Mouse (Mus musculus) liver, embryonic 15.5 days (tissue): ENCODE results near the gene Smoc2. TPM values are rescaled to one million over a fixed set of nuclear protein-coding genes. Genes with fewer than 3 reads are reported as not detected.
A peak's percentile ranks its signal among the peaks of the same experiment; 100 is the strongest.

ENCODE experiments used
- ATAC-seq: fragments of 200-750 bp; cut with Nextera tagmentation; 2 replicates; pipeline ENCODE4 v1.8.0; 2017; ENCODE audit warnings: moderate number of reproducible peaks, mild to moderate bottlenecking, moderate library complexity; ENCODE audit not compliant: insufficient read depth
- H3K27ac ChIP-seq: fragments of 300-500 bp; sonication (generic); replicated peaks from 2 replicates; pipeline ENCODE4 v1.5.1; 2015; ENCODE audit warnings: mild to moderate bottlenecking, inconsistent platforms
- H3K27me3 ChIP-seq: fragments of 300-500 bp; sonication (generic); 2 replicates; pipeline ENCODE4 v1.6.1; 2015; ENCODE audit warnings: mild to moderate bottlenecking, inconsistent platforms
- H3K36me3 ChIP-seq: fragments of 300-500 bp; sonication (generic); replicated peaks from 2 replicates; pipeline ENCODE4 v1.6.1; 2015; ENCODE audit warnings: moderate library complexity, mild to moderate bottlenecking, inconsistent platforms
- H3K4me1 ChIP-seq: fragments of 300-500 bp; sonication (generic); replicated peaks from 2 replicates; pipeline ENCODE4 v1.6.1; 2015; ENCODE audit warnings: inconsistent platforms
- H3K4me2 ChIP-seq: fragments of 300-500 bp; sonication (generic); 2 replicates; pipeline ENCODE4 v1.6.1; 2015; ENCODE audit warnings: moderate library complexity, mild to moderate bottlenecking, inconsistent platforms
- H3K4me3 ChIP-seq: fragments of 300-500 bp; sonication (generic); replicated peaks from 2 replicates; pipeline ENCODE4 v1.5.1; 2015; ENCODE audit warnings: mild to moderate bottlenecking, inconsistent platforms
- H3K9ac ChIP-seq: fragments of 300-500 bp; sonication (generic); 2 replicates; pipeline ENCODE4 v1.6.1; 2015; ENCODE audit warnings: moderate library complexity, mild to moderate bottlenecking, inconsistent platforms
- H3K9me3 ChIP-seq: fragments of 300-500 bp; sonication (generic); replicated peaks from 2 replicates; pipeline ENCODE4 v1.6.1; 2016; ENCODE audit warnings: inconsistent platforms
- WGBS: fragments of 180-500 bp; shearing (Covaris S2); methylation state at CpG from one replicate; pipeline ENCODE4 v1.1.7; 2015; ENCODE audit warnings: mixed read lengths; ENCODE audit not compliant: insufficient replicate concordance; 5-methylcytosine and 5-hydroxymethylcytosine counted together
- polyA plus RNA-seq: library from polyadenylated mRNA; unstranded; fragments of >200 nt; fragmentation: Nextera tagmentation; extraction: Ambion mirVana; gene quantifications from 2 replicates; pipeline ENCODE4 v1.2.1, GENCODE M21; 2015

Smoc2 gene
- polyA plus RNA-seq, 1 experiment from 2014 or later: 5.8 TPM

DNA sequence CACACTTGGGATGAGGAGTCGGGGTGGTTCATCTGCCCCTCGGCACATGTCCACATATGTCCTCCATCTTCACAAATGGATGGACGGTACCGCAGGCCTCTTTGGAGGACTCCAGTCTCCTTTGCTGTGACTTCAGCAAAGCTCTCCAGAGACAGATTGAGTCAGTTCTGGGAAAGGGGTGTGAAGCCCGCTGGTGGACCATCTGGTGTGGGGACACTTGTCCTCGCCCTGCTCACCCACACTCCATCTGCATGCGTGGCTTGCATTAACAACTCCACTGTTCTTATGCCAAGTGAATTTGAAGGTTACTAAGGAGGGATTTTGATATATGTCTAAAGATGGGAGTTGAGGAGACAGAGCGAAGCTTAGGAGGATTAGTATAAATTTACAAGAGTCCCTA lies 31.4 kb upstream of the Smoc2 start:
- Histone ChIP-seq H3K27ac (no peak overlapping the region), H3K27me3 (0 out of 2 replicates have a peak, but pooled peaks cover 3% of the 10 kb centered on the region), H3K4me1 (peaks cover 6% of the 10 kb centered on the region; the same call in 1 of the 2 replicates), H3K4me2 (no peak overlapping the region), H3K9ac (no peak overlapping the region), H3K4me3 (no peak overlapping the region), H3K9me3 (no peaks in the 10 kb centered on the region), H3K36me3 (no peaks in the 10 kb centered on the region)
- ATAC-seq: no peak
- 69% methylated on average over 8 of the region's 8 CpGs for WGBS

DNA sequence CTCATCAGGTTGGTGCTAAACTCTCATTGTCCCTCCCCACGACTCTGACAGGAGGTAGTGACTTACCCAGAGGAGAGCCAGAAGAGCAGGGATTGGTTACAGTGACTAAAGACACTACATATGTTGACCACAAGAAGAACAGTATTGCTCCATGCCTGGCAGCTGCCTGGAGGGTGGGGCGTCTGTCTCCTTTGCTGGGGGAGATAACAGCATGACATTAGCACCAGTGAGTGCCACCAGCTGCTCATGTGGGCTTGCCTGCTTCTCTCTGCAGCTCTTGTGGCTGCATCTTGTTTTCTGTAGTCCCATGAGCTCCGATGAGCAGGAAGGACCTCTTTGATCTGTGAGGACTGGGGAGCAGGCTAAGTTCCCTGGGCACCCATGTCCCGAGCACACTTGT lies 29.7 kb upstream of the Smoc2 start:
- no peak overlapping the region for H3K9ac ChIP-seq

DNA sequence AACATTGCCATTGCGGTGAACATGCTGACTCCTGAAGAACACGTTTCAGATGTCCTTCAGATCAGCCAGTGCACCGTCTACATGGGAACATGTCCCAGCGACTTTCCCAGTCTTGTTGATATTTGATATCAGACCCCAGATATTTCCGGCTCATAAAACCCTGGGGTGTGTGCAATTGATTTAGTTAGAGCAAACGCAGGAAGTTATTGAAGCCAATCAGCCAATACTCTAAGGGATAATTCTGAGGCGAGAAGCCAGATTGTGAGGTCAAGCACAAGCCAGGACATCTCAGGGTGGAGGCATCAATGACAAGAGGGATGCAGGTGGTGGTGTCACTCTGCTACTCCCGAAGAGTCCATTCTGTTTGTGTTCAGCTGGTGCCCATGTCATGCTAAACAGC lies 28.9 kb upstream of the Smoc2 start:
- Histone ChIP-seq H3K9me3 (no peaks in the 10 kb centered on the region), H3K36me3 (no peaks in the 10 kb centered on the region), H3K27me3 (no peaks in the 10 kb centered on the region), H3K9ac (no peak overlapping the region), H3K4me2 (peak overlapping the region; percentile 38), H3K27ac (no peak overlapping the region), H3K4me3 (peak overlapping the region; percentile 29), H3K4me1 (peaks cover 16% of the 10 kb centered on the region)
- ATAC-seq: no peak
- WGBS: 62% methylated on average over 8 of the region's 8 CpGs

More for the DNA sequence above, 29.7 kb upstream of the Smoc2 start:
- H3K27ac ChIP-seq: peak overlapping the region; percentile 33; the same call in 1 of the 2 replicates
- H3K4me1 ChIP-seq: peaks cover 12% of the 10 kb centered on the region
- peak overlapping the region; percentile 29 for H3K4me3 ChIP-seq
- no peaks in the 10 kb centered on the region for H3K9me3 ChIP-seq
- ATAC-seq: peak; percentile 88
- 18% methylated on average over 4 of the region's 4 CpGs for WGBS
- 0 out of 2 replicates have a peak, but pooled peaks cover 3% of the 10 kb centered on the region for H3K27me3 ChIP-seq
- H3K4me2 ChIP-seq: peak overlapping the region; percentile 38
- H3K36me3 ChIP-seq: no peaks in the 10 kb centered on the region

DNA sequence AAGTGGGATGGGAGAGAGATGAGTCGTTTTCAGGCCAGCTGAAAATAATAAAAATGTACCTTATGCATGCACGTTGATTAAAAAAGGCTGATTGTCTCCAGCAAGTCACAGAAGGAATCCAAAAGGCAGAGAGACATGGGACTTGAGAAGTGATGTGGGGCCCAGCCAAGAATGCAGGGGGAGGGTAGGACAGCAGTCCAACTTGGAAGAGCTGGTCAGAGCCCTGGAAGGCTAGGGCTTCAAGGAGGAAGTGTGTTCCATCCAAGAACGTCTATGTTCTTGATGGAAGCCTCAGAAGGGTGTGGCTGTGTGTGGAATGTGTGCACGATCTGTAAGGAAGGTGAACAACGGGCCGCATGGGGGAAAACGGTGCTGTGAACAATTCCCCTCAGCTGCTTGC lies 26.9 kb upstream of the Smoc2 start:
- Histone ChIP-seq H3K27ac (no peak overlapping the region), H3K4me2 (no peak overlapping the region), H3K27me3 (no peaks in the 10 kb centered on the region), H3K36me3 (no peaks in the 10 kb centered on the region), H3K9me3 (no peaks in the 10 kb centered on the region), H3K4me1 (peaks cover 25% of the 10 kb centered on the region), H3K9ac (no peak overlapping the region), H3K4me3 (no peak overlapping the region)
- 55% methylated on average over 7 of the region's 7 CpGs for WGBS
- ATAC-seq: no peak

DNA sequence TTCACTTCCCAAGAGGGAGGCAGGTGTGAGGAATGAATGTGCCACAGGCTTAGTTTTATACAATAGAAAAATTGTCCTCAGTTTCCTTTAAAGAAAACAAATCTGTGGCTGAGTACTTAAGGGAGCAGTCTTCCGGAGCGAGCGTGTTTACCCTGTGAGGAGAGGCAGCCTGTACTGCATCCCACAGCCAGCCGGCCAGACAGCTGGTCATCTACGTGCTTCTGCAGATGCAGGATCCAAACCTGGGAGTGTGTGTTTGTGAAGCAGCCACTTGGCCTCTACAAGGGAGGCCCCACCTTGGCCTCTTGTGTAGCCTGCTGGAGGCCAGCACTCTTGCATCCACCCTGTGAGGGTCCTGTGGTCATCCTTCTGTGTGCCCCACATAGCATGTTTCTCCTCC lies 24.7 kb upstream of the Smoc2 start:
- H3K36me3 ChIP-seq: no peaks in the 10 kb centered on the region
- 71% methylated on average over 5 of the region's 5 CpGs for WGBS
- no peaks in the 10 kb centered on the region for H3K9me3 ChIP-seq
- no peak overlapping the region for H3K4me2 ChIP-seq
- ATAC-seq: no peak
- H3K27me3 ChIP-seq: no peaks in the 10 kb centered on the region
- H3K9ac ChIP-seq: no peak overlapping the region
- H3K4me3 ChIP-seq: no peak overlapping the region
- peaks cover 22% of the 10 kb centered on the region; the same call in 1 of the 2 replicates for H3K4me1 ChIP-seq
- H3K27ac ChIP-seq: no peak overlapping the region

DNA sequence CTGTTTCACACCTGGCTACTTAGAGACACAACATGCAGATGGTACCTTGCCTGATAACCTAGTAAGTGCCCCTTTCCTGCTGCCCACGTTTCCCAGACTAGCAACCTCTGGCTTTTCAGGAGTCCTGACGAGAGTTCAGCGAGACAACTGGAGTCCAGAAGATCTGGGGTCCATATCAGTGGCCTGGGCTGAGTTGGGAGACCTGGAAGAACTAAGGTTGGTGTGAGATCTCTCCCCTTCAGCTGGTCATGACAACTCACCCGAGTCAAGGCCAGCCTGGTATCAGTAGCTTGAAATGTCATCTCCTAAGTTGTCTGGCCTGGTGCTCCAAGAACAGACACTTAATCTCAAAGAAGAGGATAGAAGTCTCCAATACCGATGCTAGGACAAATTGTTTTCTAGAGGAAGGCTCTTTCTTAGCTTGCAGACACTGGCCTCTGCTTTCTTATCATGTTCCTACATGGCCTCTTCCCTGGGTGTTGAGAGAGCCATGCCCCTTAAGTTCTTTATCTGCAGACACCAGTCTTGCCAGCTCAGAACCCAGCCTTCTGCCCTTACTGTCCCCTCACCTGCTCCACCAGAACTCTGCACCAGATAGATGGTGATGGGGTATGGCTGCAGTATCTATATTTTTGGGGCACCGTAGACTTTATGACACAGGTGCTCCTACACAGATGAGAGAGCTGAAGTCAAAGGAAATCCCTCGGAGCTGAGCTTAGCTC lies 21.3 kb upstream of the Smoc2 start:
- Histone ChIP-seq H3K27me3 (no peaks in the 10 kb centered on the region), H3K36me3 (no peaks in the 10 kb centered on the region), H3K4me2 (peak overlapping the region; percentile 43), H3K9me3 (no peaks in the 10 kb centered on the region), H3K4me3 (peak overlapping the region; percentile 35), H3K4me1 (peaks cover 20% of the 10 kb centered on the region; the same call in 1 of the 2 replicates), H3K9ac (peak overlapping the region; percentile 11; the same call in 1 of the 2 replicates), H3K27ac (peak overlapping the region; percentile 84)
- peak; percentile 94 for ATAC-seq
- 46% methylated on average over 7 of the region's 7 CpGs for WGBS

DNA sequence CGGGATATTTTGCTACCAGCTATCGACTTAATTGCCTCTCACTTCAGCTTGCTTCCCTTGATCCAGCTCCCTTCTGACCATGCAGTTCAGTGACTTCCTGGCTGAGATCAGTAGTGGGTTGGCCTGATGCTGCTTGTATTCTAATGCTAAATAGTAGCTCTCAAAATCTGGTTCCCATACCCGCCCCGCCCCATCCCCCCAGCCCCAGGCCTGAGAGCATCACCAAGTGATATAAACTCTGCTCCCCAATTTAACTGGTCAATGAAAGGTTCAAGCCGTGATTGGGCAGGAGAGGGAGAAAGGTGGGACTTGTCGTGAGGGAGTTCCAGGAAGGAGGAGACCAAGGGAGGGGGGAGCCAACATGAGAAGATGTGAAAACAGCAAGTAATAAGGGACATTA lies 20.4 kb upstream of the Smoc2 start:
- Histone ChIP-seq H3K36me3 (no peaks in the 10 kb centered on the region), H3K27ac (peak overlapping the region; percentile 84), H3K4me1 (peaks cover 15% of the 10 kb centered on the region; the same call in 1 of the 2 replicates), H3K9ac (no peak overlapping the region), H3K27me3 (no peaks in the 10 kb centered on the region; the same call in 1 of the 2 replicates), H3K4me3 (no peak overlapping the region), H3K4me2 (0 out of 2 replicates have a peak overlapping the region, but pooled peaks have one; percentile 20), H3K9me3 (no peaks in the 10 kb centered on the region)
- WGBS: 31% methylated on average over 6 of the region's 6 CpGs
- no peak for ATAC-seq

DNA sequence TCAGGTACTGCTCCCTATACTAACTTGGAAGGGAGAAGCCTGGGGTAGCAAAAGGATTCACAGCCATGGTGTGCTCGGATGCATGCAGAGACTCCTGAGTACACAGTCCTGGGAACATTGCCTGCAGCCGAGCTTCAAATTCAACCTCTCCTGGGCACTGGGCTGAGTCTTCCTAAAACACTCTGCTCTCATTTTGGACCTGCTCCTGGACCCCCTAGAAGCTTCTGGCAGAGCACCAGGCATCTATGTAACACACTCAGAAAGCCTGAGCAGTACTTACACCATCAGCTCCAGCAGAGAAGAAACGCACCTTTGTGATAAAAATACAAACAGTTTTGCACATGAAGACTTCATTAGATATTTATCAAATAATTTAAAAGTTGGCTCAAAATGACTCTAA lies 18.3 kb upstream of the Smoc2 start:
- ATAC-seq: no peak
- Histone ChIP-seq H3K27ac (no peak overlapping the region), H3K9me3 (no peaks in the 10 kb centered on the region), H3K4me2 (no peak overlapping the region), H3K9ac (no peak overlapping the region), H3K36me3 (no peaks in the 10 kb centered on the region), H3K4me3 (no peak overlapping the region), H3K4me1 (peaks cover 4% of the 10 kb centered on the region; the same call in 1 of the 2 replicates), H3K27me3 (no peaks in the 10 kb centered on the region; the same call in 1 of the 2 replicates)
- WGBS: 62% methylated on average over 3 of the region's 3 CpGs

DNA sequence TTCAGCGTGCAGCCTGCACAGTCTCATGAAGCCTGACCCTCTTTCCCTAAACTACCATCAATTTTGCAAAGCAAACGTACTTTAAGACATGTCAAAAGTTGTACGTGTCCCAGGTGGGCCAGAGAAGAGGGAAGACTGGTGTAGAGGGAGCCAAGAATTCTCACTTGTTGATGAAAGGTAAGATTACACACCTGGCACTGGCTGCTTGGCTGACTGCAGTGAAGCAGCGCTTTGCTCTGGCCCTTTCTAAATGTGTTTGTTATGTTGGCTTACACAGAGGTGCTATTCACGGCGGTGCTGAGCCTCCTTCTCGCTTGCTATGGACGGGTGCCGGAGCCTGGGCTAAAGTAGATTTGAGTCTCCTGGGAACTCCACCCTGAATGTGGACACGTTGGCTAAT lies 17.1 kb upstream of the Smoc2 start:
- Histone ChIP-seq H3K4me3 (no peak overlapping the region), H3K9ac (no peak overlapping the region), H3K36me3 (no peaks in the 10 kb centered on the region), H3K9me3 (no peaks in the 10 kb centered on the region), H3K4me2 (no peak overlapping the region), H3K27ac (no peak overlapping the region), H3K4me1 (peaks cover under 1% of the 10 kb centered on the region; the same call in 1 of the 2 replicates), H3K27me3 (no peaks in the 10 kb centered on the region; the same call in 1 of the 2 replicates)
- ATAC-seq: no peak
- 61% methylated on average over 10 of the region's 10 CpGs for WGBS

DNA sequence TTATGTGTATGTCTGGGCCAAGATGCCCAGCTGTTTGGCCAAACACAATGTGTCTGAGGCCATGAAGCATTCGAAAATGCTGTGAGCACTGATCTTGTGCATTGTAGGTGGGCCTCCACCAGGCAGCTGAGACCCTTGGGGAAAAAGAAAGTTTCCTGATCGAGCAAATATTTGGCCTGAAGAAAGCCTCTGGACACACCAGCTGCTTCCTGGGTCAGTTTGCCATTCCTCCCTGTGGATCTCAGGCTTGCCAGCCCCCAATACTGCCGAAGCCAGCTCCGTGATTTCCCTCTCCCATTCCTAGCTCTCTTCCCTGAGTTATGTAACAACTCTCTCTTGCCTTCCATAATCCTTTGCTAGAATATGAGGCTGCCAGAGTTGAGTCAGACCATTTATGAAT lies 11.3 kb upstream of the Smoc2 start:
- no peak overlapping the region for H3K4me2 ChIP-seq
- no peak overlapping the region for H3K4me3 ChIP-seq
- WGBS: 49% methylated on average over 4 of the region's 4 CpGs
- no peak overlapping the region for H3K9ac ChIP-seq
- H3K36me3 ChIP-seq: no peaks in the 10 kb centered on the region
- H3K27me3 ChIP-seq: no peaks in the 10 kb centered on the region; the same call in 1 of the 2 replicates
- no peak for ATAC-seq
- H3K27ac ChIP-seq: no peak overlapping the region
- H3K4me1 ChIP-seq: peaks cover 4% of the 10 kb centered on the region; the same call in 1 of the 2 replicates
- H3K9me3 ChIP-seq: no peaks in the 10 kb centered on the region

DNA sequence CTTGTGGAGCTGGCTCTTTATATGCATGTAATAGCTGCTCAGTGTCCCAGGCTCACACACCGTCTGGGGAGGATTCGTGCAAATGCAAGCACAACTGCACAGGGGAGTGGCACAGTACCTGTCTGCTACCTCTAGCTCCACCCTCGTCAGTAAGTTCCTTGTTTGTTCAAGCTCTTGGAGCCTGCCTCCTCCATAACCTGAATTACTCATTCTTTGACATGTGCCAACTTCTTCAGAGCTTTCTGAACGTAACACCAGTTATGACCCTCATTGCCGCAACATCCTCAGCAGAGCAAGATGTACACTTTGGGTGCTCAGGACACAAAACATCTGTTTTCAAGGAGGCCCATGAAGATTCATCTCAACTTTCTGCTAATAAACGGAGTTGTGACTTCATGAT lies 5.9 kb upstream of the Smoc2 start:
- ATAC-seq: no peak
- 62% methylated on average over 6 of the region's 6 CpGs for WGBS

More for the DNA sequence above, 5.9 kb upstream of the Smoc2 start:
- Histone ChIP-seq H3K4me2 (no peak overlapping the region), H3K9ac (no peak overlapping the region), H3K9me3 (no peaks in the 10 kb centered on the region), H3K27me3 (peaks cover 31% of the 10 kb centered on the region), H3K4me3 (no peak overlapping the region), H3K27ac (no peak overlapping the region), H3K4me1 (no peaks in the 10 kb centered on the region), H3K36me3 (no peaks in the 10 kb centered on the region)
